Mouse (Mus musculus): Measurements from ENCODE around the gene Tectb. TPM values are rescaled to one million over a fixed set of nuclear protein-coding genes. Genes with fewer than 3 reads are reported as not detected.
"Not testable (repeated sequence)": the region's sequence is repeated elsewhere in the genome, so short reads cannot be mapped to it uniquely, and the experiment has no call there.

Gene Tectb
- total RNA-seq, 2 experiments from 2014 or later = 0.21 to 0.23 TPM

DNA sequence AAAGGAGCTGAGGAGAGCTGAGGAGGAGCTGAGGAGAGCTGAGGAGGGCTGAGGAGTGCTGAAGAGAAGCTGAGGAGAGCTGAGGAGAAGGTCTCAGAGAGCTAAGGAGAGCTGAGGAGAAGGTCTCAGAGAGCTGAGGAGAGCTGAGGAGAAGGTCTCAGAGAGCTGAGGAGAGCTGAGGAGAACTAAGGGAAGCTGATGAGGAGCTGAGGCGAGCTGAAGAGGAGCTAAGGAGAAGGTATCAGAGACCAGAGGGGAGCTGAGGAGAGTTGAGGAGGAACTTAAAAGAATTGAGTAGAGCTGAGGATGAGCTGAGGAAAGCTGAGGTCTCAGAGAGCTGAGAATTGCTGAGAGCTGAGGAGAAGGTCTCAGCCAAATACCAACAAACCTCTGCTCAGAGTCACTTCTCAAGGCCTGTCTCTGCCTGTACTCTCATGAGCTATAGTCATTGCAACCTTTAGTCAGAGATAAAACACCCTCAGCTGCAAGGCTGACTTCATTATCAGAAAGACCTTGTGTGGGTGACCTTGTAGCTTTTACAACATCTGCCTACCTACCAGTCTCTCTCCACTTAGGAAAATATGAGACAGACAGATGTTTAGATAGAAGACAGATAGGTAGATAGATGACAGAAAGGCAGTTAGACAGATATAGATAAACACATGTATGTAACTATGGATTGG, 15.2 kb upstream of the Tectb start:
- DNase-seq (ENCODE audit: low spot score in 2 of 2) = no peak

DNA sequence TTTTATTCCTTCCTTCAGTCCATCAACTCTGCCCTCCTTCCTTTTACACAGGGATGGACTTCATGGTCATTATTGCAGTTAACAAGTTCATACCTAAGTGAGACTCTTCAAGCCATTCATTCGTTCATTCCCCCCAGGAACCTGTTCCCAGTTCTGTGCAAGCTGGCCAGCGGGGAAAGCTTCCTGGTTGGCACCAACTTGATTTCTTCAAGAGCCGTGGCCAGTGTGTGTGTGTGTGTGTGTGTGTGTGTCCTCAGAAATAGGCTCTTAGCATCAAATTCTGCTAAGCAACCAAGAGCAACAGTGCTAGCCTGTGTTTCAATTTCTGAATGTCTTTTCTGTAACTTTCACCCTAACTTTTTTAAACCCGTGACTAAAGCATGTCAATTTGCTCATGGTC, 14.6 kb upstream of the Tectb start:
- no peak for DNase-seq (ENCODE audit: low spot score in 2 of 2)

DNA sequence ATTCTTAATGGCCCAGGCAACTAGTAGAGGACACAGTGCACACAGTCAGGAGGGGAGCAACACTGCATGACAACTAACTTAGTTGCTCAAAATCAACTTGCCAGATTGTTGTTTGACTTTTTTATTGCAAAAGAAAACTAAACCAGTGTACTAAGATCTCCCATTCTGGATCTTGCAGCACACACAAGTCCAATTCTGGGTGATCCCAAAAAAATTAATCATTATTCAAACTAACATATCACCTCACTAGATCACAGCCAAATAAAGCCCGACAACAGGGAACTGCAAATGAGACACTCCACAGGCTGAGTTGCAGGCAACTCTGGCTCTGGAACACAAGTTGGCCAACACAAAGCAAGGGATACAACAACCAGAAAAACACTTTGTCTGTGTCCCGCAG, 13.8 kb upstream of the Tectb start:
- DNase-seq (ENCODE audit: low spot score in 2 of 2) = no peak

DNA sequence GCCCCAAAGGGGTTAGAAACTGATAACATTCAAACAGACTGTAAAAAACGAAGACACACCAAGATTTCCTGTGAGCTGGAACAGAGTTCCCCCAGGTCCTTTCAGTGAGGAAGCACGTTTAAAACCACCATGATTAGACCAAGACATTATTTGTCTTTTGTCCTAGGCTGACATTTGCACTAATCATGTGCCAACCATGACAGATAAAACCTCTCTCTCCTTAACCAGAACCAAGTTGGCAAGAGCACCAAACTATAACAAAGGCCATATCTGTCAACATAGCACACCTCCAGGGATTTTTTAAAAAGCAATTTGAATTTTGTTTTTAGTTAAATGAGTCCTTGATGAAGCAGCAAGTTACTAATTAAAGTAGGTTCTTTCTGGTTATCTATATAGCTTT, 12.8 kb upstream of the Tectb start:
- DNase-seq (ENCODE audit: low spot score in 2 of 2) = no peak

DNA sequence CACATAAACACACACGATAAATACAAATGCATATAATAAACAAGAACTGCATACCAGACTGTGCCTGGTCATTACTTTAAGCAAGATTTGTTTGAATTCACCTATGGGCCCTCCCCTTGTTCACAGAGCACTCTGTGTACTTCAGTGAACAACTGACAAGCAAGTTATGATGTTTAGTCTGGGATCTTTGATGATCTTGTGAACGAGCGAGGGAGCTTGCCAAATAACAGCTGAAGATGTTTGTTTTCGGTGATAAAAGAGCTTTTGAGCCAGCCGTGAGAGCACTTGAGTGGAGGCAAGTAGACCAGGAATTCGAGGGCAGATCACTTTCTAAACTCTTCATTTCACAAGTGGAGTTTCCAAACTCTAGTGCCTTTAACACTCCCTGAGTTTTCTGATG, 12.2 kb upstream of the Tectb start:
- DNase-seq (ENCODE audit: low spot score in 2 of 2) = no peak

DNA sequence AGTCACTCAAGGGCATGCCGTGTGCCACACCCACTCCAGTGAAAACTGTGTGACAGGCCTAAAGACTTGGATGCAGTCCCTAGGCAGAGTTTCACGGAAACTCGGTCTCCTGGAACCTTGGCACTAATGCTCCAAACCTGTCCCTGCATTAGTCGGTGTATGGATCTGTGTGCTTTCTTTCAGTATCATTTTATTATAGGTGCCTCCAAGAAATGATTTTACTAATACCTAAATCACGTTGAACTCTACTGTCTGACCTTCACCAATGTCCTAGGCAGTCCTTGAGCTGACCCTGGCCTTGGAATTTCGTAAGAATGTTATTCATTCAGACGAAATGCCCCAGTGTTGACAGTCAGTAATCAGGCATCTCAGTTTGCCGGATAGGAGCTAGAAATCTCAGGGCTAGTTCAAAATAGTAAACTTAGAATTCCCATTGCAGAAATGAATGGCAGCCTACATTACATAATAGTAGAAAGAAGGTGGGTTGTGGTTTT, 11.2 kb upstream of the Tectb start:
- DNase-seq (ENCODE audit: low spot score in 2 of 2) = not testable (repeated sequence)

DNA sequence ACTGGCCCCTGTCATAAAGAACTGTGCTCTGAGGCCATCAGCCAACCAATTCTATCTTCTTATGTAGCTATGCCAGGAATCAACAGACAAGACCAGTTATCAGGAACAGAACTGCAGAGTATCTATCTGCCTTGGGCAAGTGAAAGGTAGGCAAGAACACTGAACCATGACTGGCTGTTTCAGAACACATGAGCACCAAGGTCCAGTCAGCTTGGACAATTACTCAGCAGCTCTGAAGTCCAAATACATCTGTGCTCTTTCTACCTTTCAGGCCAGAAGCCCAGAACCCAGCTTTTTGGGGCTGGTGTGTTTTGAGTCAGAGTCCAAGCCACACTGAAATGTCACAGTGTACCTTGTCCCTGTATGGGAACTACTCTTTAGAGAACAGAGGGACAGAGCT, 10.1 kb upstream of the Tectb start:
- DNase-seq (ENCODE audit: low spot score in 2 of 2) = no peak

DNA sequence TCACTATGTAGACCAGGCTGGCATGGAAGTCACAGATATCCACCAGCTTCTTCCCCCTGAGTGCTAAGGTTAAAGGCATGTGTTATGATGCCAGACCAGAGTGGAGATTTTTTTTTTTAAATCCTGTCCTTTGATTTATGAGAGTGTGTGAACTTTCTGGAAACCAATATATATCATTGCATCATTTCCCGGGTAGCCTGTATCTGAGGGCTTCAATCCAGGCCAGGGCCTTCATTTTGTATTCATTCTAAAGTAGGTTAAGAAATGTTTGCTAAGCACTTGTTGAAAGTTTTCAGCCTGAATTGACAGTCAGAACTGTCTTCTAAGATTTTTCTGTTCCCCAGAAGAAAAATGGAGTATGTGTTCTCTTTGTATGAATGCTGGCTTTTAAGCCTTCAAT, 8.9 kb upstream of the Tectb start:
- no peak for DNase-seq (ENCODE audit: low spot score in 2 of 2)

DNA sequence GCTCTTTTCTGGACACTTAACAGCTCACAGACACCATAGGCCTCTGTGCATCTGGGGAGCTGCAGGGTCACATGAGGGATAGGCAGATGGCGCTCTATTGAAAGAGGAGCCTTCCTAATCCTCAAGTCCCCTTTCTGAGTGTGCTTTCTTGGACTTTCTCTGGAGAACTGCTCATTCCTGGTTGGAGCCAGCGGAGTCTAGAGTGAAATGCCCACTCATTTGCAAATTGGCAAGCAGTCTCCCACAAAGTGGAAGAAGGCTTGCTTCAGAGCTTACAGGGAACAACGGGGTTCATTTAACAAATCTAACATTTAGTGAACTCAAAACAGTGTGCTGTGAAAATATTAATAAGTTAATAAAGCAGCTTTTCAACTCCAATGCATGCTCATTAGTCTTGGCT, 3.4 kb upstream of the Tectb start:
- DNase-seq (ENCODE audit: low spot score in 2 of 2) = peak in 1 of 2 experiments; percentile 67

DNA sequence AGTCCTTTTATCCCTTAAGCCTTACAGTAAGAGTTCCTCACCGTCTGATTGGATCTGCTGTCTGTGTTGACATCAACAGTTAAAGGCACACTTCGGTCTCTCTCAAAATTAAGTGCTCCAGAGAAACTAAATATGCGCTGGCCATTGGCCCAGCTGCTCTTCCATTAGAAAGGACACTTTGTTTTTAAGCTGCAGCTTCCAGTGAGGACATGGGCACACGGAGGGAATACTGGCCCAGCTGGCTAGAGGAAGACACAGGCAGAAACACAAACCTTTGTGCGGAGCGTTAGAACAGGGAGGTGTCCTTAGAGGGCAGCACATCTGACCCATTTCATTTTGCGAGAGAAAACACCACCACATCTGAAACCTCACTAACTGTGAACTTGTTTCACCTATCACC, 3.9 kb downstream of the Tectb start:
- DNase-seq (ENCODE audit: low spot score in 2 of 2) = peak in 1 of 2 experiments; percentile 65

DNA sequence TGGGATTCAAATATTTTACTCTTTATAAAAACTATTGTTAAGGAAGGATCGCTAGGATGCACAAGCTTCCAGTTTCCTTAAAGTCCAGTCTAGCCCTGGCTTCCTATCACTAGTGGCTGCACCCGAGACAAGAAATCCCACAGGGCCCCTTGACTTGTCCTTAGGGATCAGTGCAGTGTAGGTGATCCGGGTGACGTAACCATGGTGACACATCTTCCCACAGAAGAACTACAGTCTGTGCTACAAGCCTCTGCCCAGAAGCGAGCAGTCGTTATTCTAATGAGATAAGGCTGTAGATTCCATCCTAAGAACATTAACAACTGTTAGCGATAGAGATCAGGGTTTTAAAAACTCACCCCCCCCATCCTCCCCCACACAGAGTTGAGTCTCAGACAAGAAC, 4.5 kb downstream of the Tectb start:
- no peak for DNase-seq (ENCODE audit: low spot score in 2 of 2)

DNA sequence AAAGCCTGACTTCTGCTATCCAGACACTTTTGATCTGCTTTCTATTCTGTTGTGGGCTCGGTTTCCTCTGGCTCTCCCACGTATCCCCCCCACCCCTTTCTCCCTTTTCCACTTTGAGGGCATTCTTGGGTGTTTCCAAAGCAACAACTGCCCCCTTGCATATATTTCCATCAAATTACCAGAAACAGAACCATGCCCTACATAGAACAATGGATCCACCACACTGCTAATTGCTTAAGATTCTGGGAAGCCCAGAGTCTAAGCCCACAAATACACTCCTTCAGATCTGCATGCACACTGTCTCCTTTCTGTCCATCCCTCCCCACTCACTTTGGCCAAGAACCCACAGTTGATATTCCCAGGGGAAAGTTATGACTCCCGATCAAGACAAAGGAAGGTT, 5.1 kb downstream of the Tectb start:
- peak in 1 of 2 experiments; percentile 46 for DNase-seq (ENCODE audit: low spot score in 2 of 2)

DNA sequence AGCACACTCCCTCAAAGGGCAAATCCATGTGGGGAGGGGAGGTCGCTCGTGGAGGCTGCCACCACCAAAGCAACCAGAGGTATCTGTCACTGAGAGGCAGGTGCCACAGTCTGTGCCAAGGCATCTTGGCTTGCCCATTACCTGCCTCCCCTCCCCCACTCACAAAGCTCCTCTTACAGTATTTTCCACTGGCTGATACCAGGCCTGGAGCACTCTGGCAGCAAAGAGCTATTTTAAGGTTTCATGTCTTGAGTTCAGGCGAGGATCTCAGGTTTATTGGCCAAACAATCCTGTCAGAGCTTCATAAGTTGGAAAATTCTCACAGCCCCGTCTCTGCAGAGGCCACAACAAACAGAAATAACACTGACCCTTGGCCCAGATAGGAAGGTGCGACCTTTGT, 9.5 kb downstream of the Tectb start:
- DNase-seq (ENCODE audit: low spot score in 2 of 2) = no peak

DNA sequence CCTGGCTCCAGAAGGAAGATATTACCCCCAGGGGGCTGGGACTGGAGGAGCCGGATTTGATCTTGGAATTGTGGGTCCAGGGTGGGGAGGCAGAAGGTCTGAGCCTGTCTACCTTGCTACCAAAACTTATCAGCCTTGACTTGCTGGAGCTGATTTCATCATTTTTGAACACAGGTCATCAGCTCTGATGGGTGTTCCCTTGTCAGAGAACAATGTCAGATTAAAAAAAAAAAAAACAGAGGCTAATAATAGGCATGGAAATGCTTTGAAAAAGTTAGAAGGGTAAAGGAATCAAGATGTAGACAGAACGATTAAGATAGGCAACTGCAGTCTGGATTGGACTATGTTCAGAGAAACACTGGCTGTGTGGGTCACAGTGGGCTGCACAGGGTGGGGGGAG, 11.1 kb downstream of the Tectb start:
- no peak for DNase-seq (ENCODE audit: low spot score in 2 of 2)

DNA sequence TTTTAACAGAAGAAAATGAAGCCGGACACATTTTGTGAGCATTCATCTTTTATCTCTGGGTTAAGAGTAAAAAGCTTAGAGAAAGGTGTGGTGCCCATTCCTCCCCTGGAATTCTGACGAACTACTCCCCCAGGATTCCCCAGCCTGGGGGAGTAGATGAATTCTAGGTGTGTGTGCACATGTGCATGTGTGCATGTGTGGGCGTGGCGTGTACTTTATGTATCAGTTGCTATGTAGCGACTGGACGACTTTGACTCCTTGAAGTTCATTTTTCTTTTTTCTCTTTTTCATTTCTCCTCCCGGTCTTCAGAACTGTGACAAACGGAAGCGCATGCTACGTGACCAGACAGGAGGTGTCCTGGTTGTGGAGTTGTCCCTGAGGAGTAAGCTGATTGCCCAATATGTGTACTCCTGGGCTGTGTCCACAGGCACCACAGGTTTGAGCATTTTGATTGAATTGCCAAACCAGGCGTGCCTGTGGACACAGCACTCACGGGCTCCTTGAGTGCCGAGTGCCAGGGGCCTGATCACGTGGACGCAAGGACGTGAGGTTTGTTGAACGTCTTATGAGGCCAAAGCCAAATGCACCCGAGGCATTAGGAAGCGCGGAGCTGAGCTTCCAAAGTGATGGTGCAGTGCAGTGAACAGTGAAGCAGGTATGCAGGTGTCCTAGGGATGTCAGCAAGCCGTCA, 11.9 kb downstream of the Tectb start:
- no peak for DNase-seq (ENCODE audit: low spot score in 2 of 2)

DNA sequence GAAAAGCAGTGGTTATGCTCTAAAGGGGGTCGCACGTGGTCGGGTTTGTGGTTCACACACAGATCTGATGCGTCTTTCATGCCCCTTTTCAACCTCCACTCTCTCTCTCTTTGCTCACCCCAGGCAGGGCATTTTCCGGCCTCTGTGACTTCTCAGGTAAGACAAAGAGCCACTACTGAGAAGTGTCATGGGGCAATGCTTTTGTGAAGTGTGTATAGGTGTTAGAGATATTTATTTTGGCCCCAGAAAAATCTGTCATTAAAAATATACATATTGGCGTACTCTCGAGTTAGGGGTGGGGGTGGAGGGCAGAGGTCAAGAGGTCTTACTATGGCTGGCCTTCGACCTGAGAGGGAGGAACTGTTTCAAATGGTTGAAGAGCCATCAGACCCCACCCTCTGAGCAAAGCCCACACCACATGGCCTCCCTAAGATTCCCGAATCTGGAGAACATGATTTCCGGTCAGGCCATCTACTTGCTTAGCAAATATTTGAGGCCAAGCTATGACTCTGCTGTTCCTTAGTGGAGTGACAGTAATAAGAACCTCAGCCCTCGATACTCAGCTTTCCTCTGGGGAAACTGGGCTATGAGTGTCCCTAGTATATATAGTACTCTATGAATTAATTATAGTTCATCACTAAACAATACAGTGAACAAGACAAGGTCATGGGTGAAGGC, 13.3 kb downstream of the Tectb start:
- DNase-seq (ENCODE audit: low spot score in 2 of 2) = no peak

DNA sequence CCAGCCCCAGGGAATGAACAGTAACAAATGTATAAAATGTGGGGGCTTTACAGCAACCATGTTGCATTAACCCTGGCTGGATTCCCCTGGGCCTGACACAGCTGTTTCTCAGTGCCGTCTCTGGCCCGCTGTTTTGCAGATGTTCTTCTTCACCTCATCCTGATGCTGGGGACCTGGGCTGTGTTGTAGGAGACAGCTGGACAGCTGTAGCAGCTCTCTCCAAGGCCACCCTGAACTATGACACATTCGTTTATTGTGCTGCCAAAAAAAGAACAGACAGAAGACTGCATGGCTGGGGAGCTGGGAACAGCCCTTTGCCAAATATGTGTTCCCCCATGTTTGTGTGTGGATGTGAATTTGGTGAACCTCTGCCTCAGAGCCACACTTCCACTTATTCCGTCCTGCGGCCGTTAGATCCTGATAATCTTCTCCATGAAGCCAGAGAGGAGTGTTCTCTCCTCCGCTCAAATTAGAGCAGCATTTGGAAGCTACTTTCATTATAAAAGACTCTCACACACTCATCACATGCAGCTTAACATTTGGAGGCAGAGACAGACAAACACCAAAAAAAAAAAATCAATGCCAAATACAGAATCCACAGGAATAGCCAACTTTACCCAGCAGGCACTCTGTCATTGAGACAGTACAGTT, 14.1 kb downstream of the Tectb start:
- DNase-seq (ENCODE audit: low spot score in 2 of 2) = no peak

DNA sequence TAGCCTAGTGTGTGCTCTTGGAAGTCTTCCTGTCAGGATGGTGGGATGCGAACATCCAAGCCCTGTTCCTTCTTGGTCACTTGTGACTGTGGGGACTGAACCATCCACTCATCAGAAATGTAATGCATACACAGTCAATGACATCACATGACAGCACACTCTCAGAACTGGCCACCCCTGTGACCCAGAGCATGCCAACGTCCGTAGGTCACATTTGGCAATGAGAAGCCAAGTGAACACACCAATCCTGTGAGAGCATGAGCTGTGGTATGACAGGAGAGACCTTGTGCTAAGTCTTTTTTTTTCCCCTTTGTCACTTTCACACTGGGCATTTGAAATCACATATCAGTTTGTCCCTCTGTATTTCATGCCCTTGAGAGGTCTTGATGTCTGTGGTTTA, 15.0 kb downstream of the Tectb start:
- no peak for DNase-seq (ENCODE audit: low spot score in 2 of 2)

DNA sequence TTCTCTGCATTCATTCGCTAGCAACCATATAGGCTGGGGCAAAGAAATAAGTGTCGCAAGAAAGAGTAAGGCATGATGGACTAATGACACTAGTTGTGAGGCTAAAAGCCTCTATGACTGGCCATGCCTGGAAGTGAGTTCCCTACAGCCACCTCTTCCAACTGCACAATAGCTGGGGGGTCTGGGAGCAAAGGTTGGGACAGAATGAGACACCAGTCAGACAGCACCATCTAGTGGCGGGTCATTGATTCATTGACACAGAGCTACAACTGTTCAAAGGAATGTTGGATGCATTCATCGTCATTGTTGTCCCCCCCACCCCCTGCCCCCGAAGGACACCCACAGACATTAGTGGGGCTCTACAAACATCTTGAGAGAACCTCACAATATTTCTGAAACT, 17.8 kb downstream of the Tectb start:
- DNase-seq (ENCODE audit: low spot score in 2 of 2) = peak; percentile 49 to 81

DNA sequence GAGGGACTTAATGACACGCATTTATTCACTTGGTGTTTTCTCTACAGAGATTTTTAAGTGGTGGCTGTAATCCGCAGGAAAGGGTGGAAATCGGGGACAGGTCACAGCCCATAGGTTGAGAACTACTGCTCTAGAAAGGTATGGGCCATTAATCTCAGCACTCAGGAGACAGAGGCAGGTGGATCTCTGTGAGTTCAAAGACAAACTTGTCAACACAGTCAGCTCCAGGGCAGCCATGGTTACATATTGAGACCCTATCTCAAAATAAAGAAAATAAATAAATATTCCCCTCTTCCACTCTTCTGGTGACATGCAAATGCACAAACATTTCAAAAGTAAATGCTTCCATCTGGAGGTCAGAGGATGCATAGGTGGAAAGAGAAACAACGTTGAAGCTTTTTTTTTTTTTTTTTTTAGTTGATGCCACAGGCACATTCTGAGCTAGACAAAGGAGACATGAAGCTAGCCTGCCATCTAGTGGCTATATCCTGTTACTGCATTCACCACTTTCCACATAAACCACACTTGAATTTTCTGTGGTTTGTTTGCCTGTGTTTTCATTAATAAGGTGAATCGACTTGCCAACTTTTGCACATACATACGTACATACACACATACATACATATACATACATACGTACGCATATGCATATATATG, 26.1 kb downstream of the Tectb start:
- DNase-seq (ENCODE audit: low spot score in 2 of 2) = peak; percentile 54 to 77

DNA sequence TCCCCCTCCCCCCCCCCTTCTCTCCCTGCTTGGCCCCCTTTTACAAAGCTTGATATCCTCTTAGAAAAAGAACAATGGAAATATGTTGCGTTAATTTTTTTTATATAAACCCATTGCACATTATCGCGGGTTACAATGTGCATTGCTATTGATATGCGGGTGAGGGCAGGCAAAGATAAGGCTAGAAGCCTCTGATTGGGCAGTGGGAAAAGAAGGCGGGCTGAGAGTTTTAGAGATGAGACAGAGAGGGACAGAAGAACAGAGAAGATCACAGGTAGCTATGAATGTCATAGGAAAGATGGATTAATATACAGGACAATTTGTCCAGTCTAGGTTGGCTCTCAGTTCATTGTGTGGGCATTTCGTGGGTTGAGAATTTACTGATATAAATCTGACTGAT, 26.7 kb downstream of the Tectb start:
- DNase-seq (ENCODE audit: low spot score in 2 of 2) = no peak
